Mouse (Mus musculus) lung, embryonic 15.5 days (tissue): Measurements from ENCODE around the gene Sema4c. TPM values are rescaled to one million over a fixed set of nuclear protein-coding genes. Genes with fewer than 3 reads are reported as not detected.

Source experiments
- ATAC-seq: fragments of 200-750 bp; cut with Nextera tagmentation; 2 replicates; pipeline ENCODE4 v1.8.0; 2017; ENCODE audit warnings: moderate number of reproducible peaks, borderline replicate concordance; ENCODE audit not compliant: low FRiP score, low TSS enrichment; ENCODE audit errors: extremely low read depth
- H3K27ac ChIP-seq: fragments of 300-500 bp; sonication (generic); 2 replicates; pipeline ENCODE4 v1.5.1; 2015; ENCODE audit warnings: moderate library complexity, mild to moderate bottlenecking, inconsistent platforms
- H3K27me3 ChIP-seq: fragments of 300-500 bp; sonication (generic); 2 replicates; pipeline ENCODE4 v1.6.1; 2015; ENCODE audit warnings: inconsistent platforms
- H3K36me3 ChIP-seq: fragments of 300-500 bp; sonication (generic); 2 replicates; pipeline ENCODE4 v1.6.1; 2015; ENCODE audit warnings: inconsistent platforms
- H3K4me1 ChIP-seq: fragments of 300-500 bp; sonication (generic); 2 replicates; pipeline ENCODE4 v1.6.1; 2015; ENCODE audit warnings: inconsistent platforms
- H3K4me2 ChIP-seq: fragments of 300-500 bp; sonication (generic); 2 replicates; pipeline ENCODE4 v1.6.1; 2015; ENCODE audit warnings: inconsistent platforms, mild to moderate bottlenecking, moderate library complexity
- H3K4me3 ChIP-seq: fragments of 300-500 bp; sonication (generic); 2 replicates; pipeline ENCODE4 v1.5.1; 2015; ENCODE audit warnings: mild to moderate bottlenecking, inconsistent platforms
- H3K9ac ChIP-seq: fragments of 300-500 bp; sonication (generic); 2 replicates; pipeline ENCODE4 v1.6.1; 2015; ENCODE audit warnings: inconsistent platforms
- H3K9me3 ChIP-seq: fragments of 300-500 bp; sonication (generic); 2 replicates; pipeline ENCODE4 v1.6.1; 2016; ENCODE audit warnings: inconsistent platforms
- WGBS: fragments of 180-500 bp; shearing (Covaris S2); methylation state at CpG from one replicate; pipeline ENCODE4 v1.1.7; 2015; 5-methylcytosine and 5-hydroxymethylcytosine counted together
- polyA plus RNA-seq: library from polyadenylated mRNA; unstranded; fragments of >200 nt; fragmentation: Nextera tagmentation; extraction: Ambion mirVana; gene quantifications from 2 replicates; pipeline ENCODE4 v1.2.1, GENCODE M21; 2015

The Sema4c gene
- polyA plus RNA-seq, result 19.3 and 19.9 TPM in 2 replicates

DNA sequence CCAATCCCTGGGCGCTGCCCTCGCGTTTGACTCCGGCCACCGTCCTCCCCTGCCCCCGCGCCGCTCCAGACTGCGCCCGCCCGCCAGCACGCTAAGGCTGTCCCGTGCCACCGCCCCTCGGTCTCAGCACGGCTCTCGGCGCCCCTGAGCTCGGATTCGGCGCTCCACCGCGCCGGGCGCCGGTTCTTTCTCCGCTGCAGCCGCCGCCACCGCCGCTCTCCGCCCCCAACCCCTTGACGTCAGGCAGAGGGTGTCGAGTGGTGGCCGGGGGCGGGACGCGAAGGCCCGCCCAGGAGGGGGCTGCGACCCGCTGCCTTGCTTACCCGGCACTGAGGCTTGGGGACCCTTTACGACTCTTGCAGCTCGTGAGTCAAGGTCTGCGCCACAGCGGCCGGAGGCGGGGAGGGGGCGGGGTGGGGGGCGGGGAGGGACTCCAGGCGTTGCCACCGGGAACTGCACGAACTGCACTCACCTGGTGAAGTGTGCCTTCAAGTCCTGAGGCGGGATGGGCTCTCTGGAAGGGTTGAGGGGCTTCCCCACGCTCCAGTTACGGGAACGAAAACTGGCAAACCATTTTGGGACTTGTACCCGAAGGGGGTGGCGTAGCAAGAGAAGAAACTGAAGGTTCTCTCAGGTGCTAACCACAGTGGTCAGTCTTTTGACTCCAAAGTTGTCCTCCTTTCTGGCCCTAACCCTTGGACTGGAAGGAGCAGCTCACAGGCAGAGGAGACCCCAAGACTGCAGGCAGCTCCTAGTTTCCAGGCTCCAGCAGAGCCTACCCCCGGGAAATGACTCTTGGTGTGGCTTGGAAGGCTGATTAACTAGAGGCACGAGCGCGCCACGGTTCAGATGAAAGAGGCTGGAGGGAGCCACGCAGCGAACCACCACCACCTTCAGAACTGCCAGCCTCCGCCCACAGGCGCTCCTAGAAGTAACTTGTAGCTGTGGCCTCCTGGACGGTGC lies at the start of gene Sema4c:
TSS of gene Sema4c (minus strand) at position 319 of the 963 bp plus-strand sequence.
- H3K9me3 ChIP-seq, result no peaks in the 10 kb centered on the region
- peak within 1 kb of the TSS; percentile 93 for H3K4me3 ChIP-seq
- peak within 1 kb of the TSS; percentile 99 for H3K27ac ChIP-seq
- H3K4me1 ChIP-seq, result peaks cover 45% of the 10 kb centered on the region
- ATAC-seq, result peak; percentile 70
- no peaks in the 10 kb centered on the region for H3K27me3 ChIP-seq
- under 1% methylated on average over 68 of the region's 69 CpGs for WGBS
- peaks cover 9% of the 10 kb centered on the region for H3K36me3 ChIP-seq
- peak within 1 kb of the TSS; percentile 97 for H3K9ac ChIP-seq
- H3K4me2 ChIP-seq, result peak within 1 kb of the TSS; percentile 87

GRCm38 (mm10) chr1:36606951-36607350 lies 48.8 kb upstream of the Sema4c start:
- no peak overlapping the region for H3K4me2 ChIP-seq

DNA sequence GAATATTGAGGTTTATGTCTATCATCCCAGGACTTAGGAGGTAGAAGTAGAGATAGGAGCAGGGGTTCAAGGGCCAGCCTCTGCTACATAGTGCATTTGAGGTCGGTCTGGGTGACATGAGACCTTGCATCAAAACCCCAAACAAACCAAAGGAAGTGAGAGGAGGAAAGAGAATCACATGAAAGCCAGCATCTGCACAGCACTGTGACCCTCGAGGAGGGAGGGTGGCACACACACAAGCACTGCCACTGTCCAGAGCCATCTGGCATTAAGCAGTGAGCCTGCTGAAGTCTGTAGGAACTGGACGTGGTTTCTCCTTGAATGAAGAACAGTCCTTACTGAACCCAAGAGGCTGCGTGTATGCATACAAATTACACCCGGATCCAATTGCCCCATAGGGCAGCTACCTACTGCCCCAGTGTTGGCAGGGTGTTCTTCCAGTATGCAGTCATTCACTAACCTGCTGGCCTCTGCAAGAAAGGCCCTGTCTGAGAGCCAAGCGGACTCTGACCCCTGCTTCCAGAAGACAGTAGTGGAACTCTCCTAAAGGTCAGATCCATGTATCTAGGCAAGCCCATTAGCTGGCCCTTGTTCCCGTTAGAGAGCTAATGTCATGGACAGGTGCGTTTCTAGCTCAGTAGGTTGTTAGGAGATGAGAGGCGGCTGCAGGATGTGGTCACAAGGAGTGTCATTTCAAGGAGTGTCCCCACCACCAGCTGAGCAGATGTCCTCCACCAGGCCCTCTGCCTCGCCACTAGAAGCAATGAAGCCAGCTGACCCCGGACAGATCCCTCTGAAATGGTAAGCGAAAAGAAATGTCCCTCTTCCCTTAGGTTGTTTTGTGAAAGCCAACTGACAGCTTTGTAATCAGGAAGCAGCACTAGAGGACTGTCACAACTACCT lies 46.4 kb upstream of the Sema4c start:
- H3K36me3 ChIP-seq, result no peaks in the 10 kb centered on the region
- no peak overlapping the region for H3K9ac ChIP-seq
- 74% methylated on average over 12 of the region's 12 CpGs for WGBS
- no peak for ATAC-seq
- H3K27ac ChIP-seq, result peak overlapping the region; percentile 74
- H3K4me2 ChIP-seq, result no peak overlapping the region
- H3K9me3 ChIP-seq, result no peaks in the 10 kb centered on the region
- H3K4me3 ChIP-seq, result no peak overlapping the region
- H3K4me1 ChIP-seq, result peaks cover 29% of the 10 kb centered on the region
- H3K27me3 ChIP-seq, result no peaks in the 10 kb centered on the region

More at GRCm38 (mm10) chr1:36606951-36607350, 48.8 kb upstream of the Sema4c start:
- 40% methylated on average over 7 of the region's 7 CpGs for WGBS
- 0 out of 2 replicates have a peak, but pooled peaks have one; percentile 16 for ATAC-seq
- Histone ChIP-seq H3K9ac (no peak overlapping the region), H3K9me3 (no peaks in the 10 kb centered on the region), H3K36me3 (no peaks in the 10 kb centered on the region), H3K27me3 (no peaks in the 10 kb centered on the region), H3K27ac (peak overlapping the region; percentile 52), H3K4me1 (peaks cover 37% of the 10 kb centered on the region), H3K4me3 (no peak overlapping the region)

DNA sequence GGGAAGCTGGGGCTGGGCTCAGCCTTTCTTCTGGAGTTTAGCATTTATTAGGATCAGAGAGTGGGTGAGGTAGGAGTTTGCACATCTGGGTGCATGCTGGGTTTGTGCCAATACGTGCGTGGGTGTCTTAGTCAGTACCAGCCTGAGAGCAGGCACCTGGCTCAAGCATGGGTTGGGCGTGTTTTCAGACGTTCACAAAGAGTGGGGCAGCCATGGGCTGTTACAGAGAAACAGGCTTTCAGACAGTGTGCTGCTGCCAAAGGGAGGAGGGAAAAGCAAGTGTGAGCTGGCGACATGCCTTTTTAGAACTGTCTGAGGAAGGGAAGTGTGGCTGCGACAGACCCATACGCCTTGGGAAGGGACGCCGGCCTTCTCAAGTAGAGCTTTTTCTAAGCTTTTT lies 45.2 kb upstream of the Sema4c start:
- H3K4me2 ChIP-seq, result no peak overlapping the region
- H3K4me3 ChIP-seq, result no peak overlapping the region
- 32% methylated on average over 9 of the region's 9 CpGs for WGBS
- ATAC-seq, result peak; percentile 80; the same call in 1 of the 2 replicates
- H3K27ac ChIP-seq, result peak overlapping the region; percentile 74
- no peaks in the 10 kb centered on the region for H3K9me3 ChIP-seq
- H3K9ac ChIP-seq, result no peak overlapping the region
- no peaks in the 10 kb centered on the region for H3K36me3 ChIP-seq
- no peaks in the 10 kb centered on the region for H3K27me3 ChIP-seq
- H3K4me1 ChIP-seq, result peaks cover 29% of the 10 kb centered on the region

GRCm38 (mm10) chr1:36602271-36602670 lies 44.1 kb upstream of the Sema4c start:
- Histone ChIP-seq H3K4me2 (no peak overlapping the region), H3K9ac (no peak overlapping the region), H3K9me3 (no peaks in the 10 kb centered on the region), H3K36me3 (no peaks in the 10 kb centered on the region), H3K4me1 (peaks cover 24% of the 10 kb centered on the region), H3K4me3 (no peak overlapping the region), H3K27ac (no peak overlapping the region), H3K27me3 (no peaks in the 10 kb centered on the region)
- WGBS, result 50% methylated on average over 4 of the region's 4 CpGs
- no peak for ATAC-seq

GRCm38 (mm10) chr1:36598411-36598810 lies 40.3 kb upstream of the Sema4c start:
- 52% methylated on average over 2 of the region's 2 CpGs for WGBS
- no peak for ATAC-seq

GRCm38 (mm10) chr1:36596114-36596513 lies 38.0 kb upstream of the Sema4c start:
- 19% methylated on average over 4 of the region's 4 CpGs for WGBS
- Histone ChIP-seq H3K9ac (no peak overlapping the region), H3K9me3 (no peaks in the 10 kb centered on the region)

More at GRCm38 (mm10) chr1:36598411-36598810, 40.3 kb upstream of the Sema4c start:
- Histone ChIP-seq H3K4me2 (no peak overlapping the region), H3K9me3 (no peaks in the 10 kb centered on the region), H3K9ac (no peak overlapping the region), H3K27ac (no peak overlapping the region), H3K27me3 (no peaks in the 10 kb centered on the region), H3K4me3 (no peak overlapping the region), H3K4me1 (peaks cover 24% of the 10 kb centered on the region), H3K36me3 (no peaks in the 10 kb centered on the region)

DNA sequence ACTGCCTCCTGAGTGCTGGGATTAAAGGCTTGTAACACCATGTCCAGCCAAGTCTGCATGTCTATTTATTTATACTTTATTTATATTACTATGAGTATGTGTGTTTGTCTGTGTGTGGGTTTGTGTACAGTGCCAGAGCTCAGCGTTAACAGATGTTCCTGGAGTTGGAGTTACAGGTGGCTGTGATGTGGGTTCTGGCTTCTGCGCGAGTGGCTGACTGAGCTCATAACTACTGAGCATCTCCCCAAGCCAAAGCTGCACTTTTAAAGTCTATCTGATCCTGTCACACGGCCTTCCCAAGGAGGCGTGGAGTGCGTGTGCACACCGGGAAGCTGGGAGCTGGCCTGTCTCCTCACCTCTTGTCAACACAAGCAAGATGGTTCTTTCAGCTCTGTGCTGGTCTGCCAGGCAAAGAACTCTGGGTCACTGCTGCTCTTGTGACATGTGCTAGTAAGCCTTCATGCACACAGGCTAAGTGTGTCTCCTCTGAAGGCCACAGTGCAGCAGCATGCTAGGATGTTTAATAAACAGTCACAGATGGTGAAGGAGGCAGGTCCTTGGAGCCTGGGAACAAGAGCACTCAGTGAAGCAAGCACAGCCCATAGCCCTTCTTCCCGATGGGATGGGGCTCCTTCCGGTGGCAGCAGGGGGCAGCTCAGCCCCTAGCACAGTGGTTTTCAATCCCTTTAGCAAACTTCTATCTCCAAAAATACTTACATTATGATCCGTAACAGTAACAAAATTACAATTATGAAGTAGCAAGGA lies 37.2 kb upstream of the Sema4c start:
- peak; percentile 43; the same call in 1 of the 2 replicates for ATAC-seq
- 39% methylated on average over 10 of the region's 10 CpGs for WGBS
- H3K27me3 ChIP-seq, result no peaks in the 10 kb centered on the region
- H3K4me2 ChIP-seq, result no peak overlapping the region; the same call in 1 of the 2 replicates
- H3K4me3 ChIP-seq, result no peak overlapping the region
- no peaks in the 10 kb centered on the region for H3K9me3 ChIP-seq
- no peak overlapping the region for H3K9ac ChIP-seq
- H3K4me1 ChIP-seq, result peaks cover 36% of the 10 kb centered on the region
- peak overlapping the region; percentile 75 for H3K27ac ChIP-seq
- no peaks in the 10 kb centered on the region for H3K36me3 ChIP-seq

More at GRCm38 (mm10) chr1:36596114-36596513, 38.0 kb upstream of the Sema4c start:
- Histone ChIP-seq H3K27me3 (no peaks in the 10 kb centered on the region), H3K36me3 (no peaks in the 10 kb centered on the region), H3K27ac (peak overlapping the region; percentile 75), H3K4me3 (no peak overlapping the region), H3K4me2 (0 out of 2 replicates have a peak overlapping the region, but pooled peaks have one; percentile 0), H3K4me1 (peaks cover 28% of the 10 kb centered on the region)
- ATAC-seq, result peak; percentile 80

GRCm38 (mm10) chr1:36593099-36593498 lies 35.0 kb upstream of the Sema4c start:
- WGBS, result 33% methylated on average over 1 of the region's 1 CpGs
- no peak for ATAC-seq
- no peaks in the 10 kb centered on the region for H3K27me3 ChIP-seq
- H3K4me2 ChIP-seq, result no peak overlapping the region
- no peaks in the 10 kb centered on the region for H3K9me3 ChIP-seq
- H3K4me3 ChIP-seq, result no peak overlapping the region
- H3K9ac ChIP-seq, result no peak overlapping the region
- H3K4me1 ChIP-seq, result peaks cover 58% of the 10 kb centered on the region
- peak overlapping the region; percentile 73 for H3K27ac ChIP-seq
- H3K36me3 ChIP-seq, result no peaks in the 10 kb centered on the region

DNA sequence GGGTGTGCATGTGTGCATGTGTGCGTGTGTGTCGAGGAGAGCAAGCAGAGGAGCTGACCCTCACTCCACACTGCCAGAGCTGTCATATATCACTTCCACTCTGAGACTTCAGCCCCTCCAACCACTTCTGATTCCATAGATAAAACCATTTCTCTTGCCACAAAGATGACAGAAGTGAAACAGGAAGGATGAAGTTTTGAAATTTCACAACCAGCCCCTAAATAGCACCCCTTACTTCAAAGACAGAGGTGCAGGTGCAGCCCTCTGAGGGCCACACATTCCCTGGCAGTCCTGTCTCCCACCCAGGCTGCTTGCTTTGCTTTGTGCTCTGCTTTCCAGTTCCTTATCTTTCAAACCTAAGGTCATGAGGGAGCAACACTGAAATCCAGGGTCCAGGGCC lies 33.3 kb upstream of the Sema4c start:
- no peak overlapping the region for H3K9ac ChIP-seq
- H3K9me3 ChIP-seq, result no peaks in the 10 kb centered on the region
- H3K36me3 ChIP-seq, result no peaks in the 10 kb centered on the region
- no peaks in the 10 kb centered on the region for H3K27me3 ChIP-seq
- no peak overlapping the region for H3K4me3 ChIP-seq
- H3K27ac ChIP-seq, result no peak overlapping the region
- WGBS, result 55% methylated on average over 2 of the region's 2 CpGs
- H3K4me1 ChIP-seq, result peaks cover 67% of the 10 kb centered on the region
- no peak overlapping the region for H3K4me2 ChIP-seq
- ATAC-seq, result no peak

DNA sequence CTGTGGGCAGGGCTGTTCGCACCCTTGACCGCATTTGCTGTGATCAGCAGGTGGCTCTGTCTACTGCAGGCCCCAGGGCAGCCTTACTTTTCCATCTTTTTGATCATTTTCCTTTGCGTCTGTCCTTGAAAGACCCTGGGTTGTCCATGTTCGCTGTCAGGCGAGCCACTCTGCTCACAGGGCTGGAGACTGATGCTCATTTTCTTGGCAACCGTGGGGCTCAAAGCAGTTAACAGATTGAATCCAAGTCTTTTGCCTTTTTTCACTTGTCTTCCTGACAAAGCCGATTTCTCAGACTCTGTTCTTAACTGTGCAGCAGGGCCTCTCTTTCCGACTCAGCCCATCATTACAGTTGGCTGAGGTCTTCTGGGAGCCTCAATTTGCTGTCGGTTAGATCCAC lies 32.5 kb upstream of the Sema4c start:
- no peak overlapping the region for H3K4me3 ChIP-seq
- H3K27ac ChIP-seq, result peak overlapping the region; percentile 80; the same call in 1 of the 2 replicates
- WGBS, result 59% methylated on average over 9 of the region's 9 CpGs
- H3K27me3 ChIP-seq, result no peaks in the 10 kb centered on the region
- no peak overlapping the region for H3K9ac ChIP-seq
- no peaks in the 10 kb centered on the region for H3K9me3 ChIP-seq
- no peaks in the 10 kb centered on the region for H3K36me3 ChIP-seq
- no peak overlapping the region for H3K4me2 ChIP-seq
- ATAC-seq, result no peak
- H3K4me1 ChIP-seq, result peaks cover 63% of the 10 kb centered on the region
